Mouse (Mus musculus): ENCODE data around the gene Cdh4. TPM values are rescaled to one million over a fixed set of nuclear protein-coding genes. Genes with fewer than 3 reads are reported as not detected.

Cdh4 gene
- polyA plus RNA-seq, 1 experiment from 2014 or later: 2.5 TPM

DNA sequence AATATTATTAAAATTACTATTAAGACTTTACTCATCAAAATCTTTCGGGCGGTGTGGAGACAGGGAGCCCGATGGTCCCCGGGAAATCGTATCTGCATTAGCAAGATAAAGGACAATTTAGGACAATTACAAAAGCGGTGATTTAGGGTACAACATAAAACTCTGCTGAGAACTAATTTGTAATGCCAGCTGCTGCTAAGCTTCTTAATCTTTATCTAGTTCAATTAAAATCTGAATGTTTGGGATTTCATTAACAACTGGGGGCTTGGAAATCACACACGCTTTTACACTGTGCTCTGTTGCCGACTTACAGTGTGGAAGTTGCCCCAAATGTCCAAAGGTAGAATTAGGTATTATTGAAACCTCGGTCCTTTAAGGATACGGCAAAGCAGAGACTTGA lies 39.1 kb downstream of the Cdh4 start:
- Histone ChIP-seq H3K4me2 (replicated peaks; ENCODE audit: low read depth, low read length) (no peak overlapping the region), H3K36me3 (ENCODE audit: control insufficient read depth, insufficient read depth, low read length) (no peaks in the 10 kb centered on the region), H3K4me3 (ENCODE audit: low read depth, low read length) (no peak overlapping the region), H3K27me3 (ENCODE audit: control insufficient read depth, insufficient read depth, low read length) (no peaks in the 10 kb centered on the region), H3K9ac (replicated peaks; ENCODE audit: low read depth, low read length) (no peak overlapping the region), H3K9me3 (ENCODE audit: control insufficient read depth, low read depth, low read length) (no peaks in the 10 kb centered on the region), H3K27ac (ENCODE audit: low read length) (no peak overlapping the region), H3K4me1 (ENCODE audit: control insufficient read depth, insufficient read depth, low read length) (no peaks in the 10 kb centered on the region)
- 88% methylated on average over 10 of the region's 10 CpGs for WGBS
- no peak for ATAC-seq (ENCODE audit: insufficient number of reproducible peaks, insufficient read depth, low FRiP score, low read depth)

DNA sequence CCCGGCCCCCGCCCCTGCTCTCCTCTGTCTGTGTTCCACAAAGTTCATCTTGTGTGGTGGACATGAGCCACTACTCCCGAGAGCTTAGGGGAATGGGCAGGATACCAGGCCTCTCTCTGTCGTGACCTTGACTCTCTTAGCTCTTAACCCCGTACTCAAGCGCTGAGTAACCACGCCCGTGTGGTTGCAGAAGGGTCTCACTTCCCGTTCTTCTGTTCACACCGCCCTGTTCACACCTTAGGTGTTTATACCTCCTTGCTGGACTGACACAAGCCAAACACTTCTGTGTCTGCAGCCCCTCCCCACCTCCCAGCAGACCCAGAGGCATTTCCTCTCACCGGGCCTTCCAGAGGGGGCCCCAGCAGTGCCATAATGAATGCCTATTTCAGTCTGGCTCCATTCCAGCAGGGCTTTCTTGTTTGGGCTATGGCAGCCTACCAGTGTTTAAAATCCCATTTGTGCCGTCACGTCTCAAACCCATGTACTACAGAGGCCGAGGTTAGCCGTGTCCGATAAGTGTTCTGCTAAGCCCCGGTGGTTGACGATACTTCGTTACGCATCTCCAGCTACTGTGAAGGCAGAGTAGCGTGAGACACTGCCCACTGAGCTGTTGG lies 46.4 kb downstream of the Cdh4 start:
- no peak for ATAC-seq (ENCODE audit: insufficient number of reproducible peaks, insufficient read depth, low FRiP score, low read depth)
- no peak overlapping the region for H3K9ac ChIP-seq (replicated peaks; ENCODE audit: low read depth, low read length)
- no peaks in the 10 kb centered on the region for H3K27me3 ChIP-seq (ENCODE audit: control insufficient read depth, insufficient read depth, low read length)
- H3K27ac ChIP-seq (ENCODE audit: low read length): no peak overlapping the region
- H3K4me3 ChIP-seq (ENCODE audit: low read depth, low read length): no peak overlapping the region
- WGBS: 64% methylated on average over 21 of the region's 21 CpGs
- no peaks in the 10 kb centered on the region for H3K9me3 ChIP-seq (ENCODE audit: control insufficient read depth, low read depth, low read length)
- no peaks in the 10 kb centered on the region for H3K36me3 ChIP-seq (ENCODE audit: control insufficient read depth, insufficient read depth, low read length)
- H3K4me1 ChIP-seq (ENCODE audit: control insufficient read depth, insufficient read depth, low read length): no peaks in the 10 kb centered on the region
- no peak overlapping the region for H3K4me2 ChIP-seq (replicated peaks; ENCODE audit: low read depth, low read length)

DNA sequence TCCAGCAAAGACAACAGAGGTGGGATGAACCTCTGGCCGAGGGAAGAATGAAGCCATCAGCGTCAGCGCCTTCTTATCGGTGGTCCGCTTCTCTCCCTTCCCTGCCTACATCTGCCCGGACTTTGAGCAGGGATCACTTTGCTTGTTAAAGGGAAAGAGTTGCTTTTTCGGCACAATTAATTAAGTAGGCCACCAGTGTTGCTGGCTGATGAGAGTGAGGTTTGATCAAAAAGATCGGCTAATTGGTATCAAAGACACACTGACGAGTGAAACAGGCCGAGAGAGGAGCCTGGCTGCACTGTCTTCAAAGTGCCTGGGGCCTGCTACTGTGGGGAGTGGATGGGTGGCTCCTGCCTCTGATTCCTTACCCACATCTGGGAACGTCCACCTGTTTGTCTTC lies 49.7 kb downstream of the Cdh4 start:
- no peaks in the 10 kb centered on the region for H3K4me1 ChIP-seq (ENCODE audit: control insufficient read depth, insufficient read depth, low read length)
- no peak for ATAC-seq (ENCODE audit: insufficient number of reproducible peaks, insufficient read depth, low FRiP score, low read depth)

DNA sequence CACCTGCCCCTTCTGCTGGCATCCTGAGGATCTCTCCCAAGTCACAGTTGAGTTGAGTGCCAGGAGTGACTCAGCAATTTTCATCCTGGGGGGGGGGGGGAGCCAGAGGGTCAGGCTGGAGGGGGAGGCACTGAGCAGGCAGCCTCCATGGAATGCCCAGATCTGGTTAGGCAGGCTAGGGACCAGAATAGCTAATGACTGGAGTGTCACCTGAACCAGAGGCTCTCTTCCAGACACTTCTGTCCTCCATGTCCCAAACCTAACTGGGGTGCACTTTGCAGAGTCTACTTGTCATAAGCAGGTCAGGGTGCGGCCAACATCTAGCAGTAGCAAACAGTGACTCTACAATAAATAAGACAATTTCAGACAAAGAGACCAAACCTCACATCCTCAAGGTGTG lies 52.0 kb downstream of the Cdh4 start:
- Histone ChIP-seq H3K4me2 (replicated peaks; ENCODE audit: low read depth, low read length) (no peak overlapping the region), H3K4me1 (ENCODE audit: control insufficient read depth, insufficient read depth, low read length) (no peaks in the 10 kb centered on the region), H3K9me3 (ENCODE audit: control insufficient read depth, low read depth, low read length) (no peaks in the 10 kb centered on the region), H3K27ac (ENCODE audit: low read length) (no peak overlapping the region), H3K9ac (replicated peaks; ENCODE audit: low read depth, low read length) (no peak overlapping the region), H3K27me3 (ENCODE audit: control insufficient read depth, insufficient read depth, low read length) (no peaks in the 10 kb centered on the region), H3K36me3 (ENCODE audit: control insufficient read depth, insufficient read depth, low read length) (no peaks in the 10 kb centered on the region), H3K4me3 (ENCODE audit: low read depth, low read length) (no peak overlapping the region)
- WGBS: 92% methylated on average over 1 of the region's 1 CpGs
- ATAC-seq (ENCODE audit: insufficient number of reproducible peaks, insufficient read depth, low FRiP score, low read depth): no peak

More for the DNA sequence above, 49.7 kb downstream of the Cdh4 start:
- WGBS: 76% methylated on average over 11 of the region's 11 CpGs
- Histone ChIP-seq H3K27me3 (ENCODE audit: control insufficient read depth, insufficient read depth, low read length) (no peaks in the 10 kb centered on the region), H3K9ac (replicated peaks; ENCODE audit: low read depth, low read length) (no peak overlapping the region), H3K9me3 (ENCODE audit: control insufficient read depth, low read depth, low read length) (no peaks in the 10 kb centered on the region), H3K27ac (ENCODE audit: low read length) (no peak overlapping the region), H3K4me3 (ENCODE audit: low read depth, low read length) (no peak overlapping the region), H3K4me2 (replicated peaks; ENCODE audit: low read depth, low read length) (no peak overlapping the region), H3K36me3 (ENCODE audit: control insufficient read depth, insufficient read depth, low read length) (no peaks in the 10 kb centered on the region)

DNA sequence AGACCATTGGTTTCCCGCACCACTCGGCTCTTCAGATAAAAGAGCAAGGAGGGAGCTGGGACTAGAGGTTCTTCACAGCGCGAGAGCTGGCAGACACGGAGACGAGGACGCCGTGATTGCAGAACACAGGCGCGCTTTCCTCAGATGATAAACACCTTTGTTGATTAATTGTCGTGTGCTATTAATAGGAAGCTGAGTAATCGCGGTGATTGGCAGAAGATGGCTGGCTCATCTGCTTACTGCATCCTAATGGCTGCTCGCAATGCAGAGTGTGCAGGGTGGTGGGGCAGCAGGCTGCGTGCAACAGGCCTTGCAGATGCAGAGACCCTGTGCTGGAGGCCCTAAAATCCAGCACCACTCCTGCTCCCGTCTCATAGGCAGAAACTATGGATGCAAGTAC lies 68.2 kb downstream of the Cdh4 start:
- Histone ChIP-seq H3K9me3 (ENCODE audit: control insufficient read depth, low read depth, low read length) (no peaks in the 10 kb centered on the region), H3K36me3 (ENCODE audit: control insufficient read depth, insufficient read depth, low read length) (no peaks in the 10 kb centered on the region), H3K4me3 (ENCODE audit: low read depth, low read length) (no peak overlapping the region), H3K4me2 (replicated peaks; ENCODE audit: low read depth, low read length) (no peak overlapping the region), H3K4me1 (ENCODE audit: control insufficient read depth, insufficient read depth, low read length) (no peaks in the 10 kb centered on the region), H3K27me3 (ENCODE audit: control insufficient read depth, insufficient read depth, low read length) (no peaks in the 10 kb centered on the region), H3K27ac (ENCODE audit: low read length) (no peak overlapping the region), H3K9ac (replicated peaks; ENCODE audit: low read depth, low read length) (no peak overlapping the region)
- ATAC-seq (ENCODE audit: insufficient number of reproducible peaks, insufficient read depth, low FRiP score, low read depth): no peak
- WGBS: 82% methylated on average over 16 of the region's 16 CpGs

DNA sequence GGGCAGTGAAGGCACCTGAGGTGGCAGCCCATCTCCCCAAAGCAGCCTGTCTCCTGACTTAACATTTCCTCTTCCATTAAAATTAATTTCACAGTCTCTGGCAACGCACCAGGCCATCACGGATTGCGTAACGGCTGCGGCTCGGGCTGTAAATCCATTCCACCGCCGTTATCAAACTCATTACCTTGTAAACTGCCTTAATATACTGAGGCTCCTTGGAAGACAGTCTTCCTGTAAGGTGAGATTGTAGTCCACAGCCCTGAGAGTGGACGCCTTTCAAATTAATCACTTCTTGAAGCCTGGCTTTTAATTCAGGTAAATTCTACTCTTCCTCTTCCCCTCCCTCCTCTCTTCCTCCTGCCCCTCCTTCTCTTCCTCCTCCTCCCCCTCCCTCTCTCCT lies 74.3 kb downstream of the Cdh4 start:
- WGBS: 73% methylated on average over 9 of the region's 9 CpGs
- Histone ChIP-seq H3K4me3 (ENCODE audit: low read depth, low read length) (no peak overlapping the region), H3K4me2 (replicated peaks; ENCODE audit: low read depth, low read length) (no peak overlapping the region), H3K4me1 (ENCODE audit: control insufficient read depth, insufficient read depth, low read length) (no peaks in the 10 kb centered on the region), H3K36me3 (ENCODE audit: control insufficient read depth, insufficient read depth, low read length) (no peaks in the 10 kb centered on the region), H3K9me3 (ENCODE audit: control insufficient read depth, low read depth, low read length) (no peaks in the 10 kb centered on the region), H3K27ac (ENCODE audit: low read length) (no peak overlapping the region), H3K9ac (replicated peaks; ENCODE audit: low read depth, low read length) (no peak overlapping the region), H3K27me3 (ENCODE audit: control insufficient read depth, insufficient read depth, low read length) (no peaks in the 10 kb centered on the region)
- no peak for ATAC-seq (ENCODE audit: insufficient number of reproducible peaks, insufficient read depth, low FRiP score, low read depth)

DNA sequence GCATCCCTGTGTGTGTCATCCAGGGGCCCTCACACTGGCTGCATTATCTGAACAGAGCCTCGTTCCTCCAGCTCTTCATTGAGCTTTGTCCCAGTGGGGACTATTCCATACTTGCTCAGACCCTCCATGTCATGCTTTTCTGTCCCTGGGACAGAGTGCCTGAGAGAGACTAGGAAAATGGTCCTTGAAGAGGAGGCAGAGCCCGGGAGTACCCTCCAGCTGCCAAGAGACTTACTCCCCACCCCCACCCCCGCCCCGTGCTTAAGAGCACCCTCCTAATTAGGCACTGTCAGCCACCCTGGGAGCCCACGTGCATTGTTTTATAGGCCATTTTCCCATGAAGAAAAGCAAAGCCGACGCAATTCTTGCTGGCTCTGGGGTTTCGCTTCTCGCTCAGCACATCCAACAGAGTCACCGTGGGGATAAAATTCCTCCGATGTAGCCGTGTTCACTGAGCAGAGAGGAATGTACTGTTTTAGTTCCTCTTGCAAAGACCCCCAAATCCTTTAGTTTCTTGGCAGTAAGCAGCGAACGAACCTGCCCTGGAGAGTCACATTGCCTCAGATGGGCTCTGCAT lies 76.3 kb downstream of the Cdh4 start:
- Histone ChIP-seq H3K9me3 (ENCODE audit: control insufficient read depth, low read depth, low read length) (no peaks in the 10 kb centered on the region), H3K27me3 (ENCODE audit: control insufficient read depth, insufficient read depth, low read length) (no peaks in the 10 kb centered on the region), H3K9ac (replicated peaks; ENCODE audit: low read depth, low read length) (no peak overlapping the region), H3K4me2 (replicated peaks; ENCODE audit: low read depth, low read length) (no peak overlapping the region), H3K36me3 (ENCODE audit: control insufficient read depth, insufficient read depth, low read length) (no peaks in the 10 kb centered on the region), H3K27ac (ENCODE audit: low read length) (no peak overlapping the region), H3K4me1 (ENCODE audit: control insufficient read depth, insufficient read depth, low read length) (no peaks in the 10 kb centered on the region), H3K4me3 (ENCODE audit: low read depth, low read length) (no peak overlapping the region)
- no peak for ATAC-seq (ENCODE audit: insufficient number of reproducible peaks, insufficient read depth, low FRiP score, low read depth)
- WGBS: 61% methylated on average over 14 of the region's 14 CpGs

DNA sequence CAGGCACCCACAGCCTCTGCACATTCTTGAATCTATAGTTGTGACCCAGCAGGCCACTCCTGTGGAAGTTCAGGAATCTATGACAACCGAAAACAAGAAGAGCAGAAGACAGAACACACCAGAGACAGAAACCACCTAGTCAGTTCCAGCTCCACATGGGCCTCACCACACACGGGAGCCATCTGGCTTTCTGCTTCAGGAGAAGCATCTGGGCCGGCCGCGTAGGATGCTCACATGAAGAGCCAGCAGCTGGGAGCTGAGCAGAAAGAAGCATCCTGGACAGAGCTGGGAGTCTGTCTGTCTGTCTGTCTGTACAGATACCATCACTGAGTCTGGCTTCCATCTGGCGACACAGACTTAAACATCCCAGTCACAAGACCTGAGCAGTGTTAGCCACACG lies 76.9 kb downstream of the Cdh4 start:
- H3K4me3 ChIP-seq (ENCODE audit: low read depth, low read length): no peak overlapping the region
- no peaks in the 10 kb centered on the region for H3K9me3 ChIP-seq (ENCODE audit: control insufficient read depth, low read depth, low read length)
- no peak overlapping the region for H3K4me2 ChIP-seq (replicated peaks; ENCODE audit: low read depth, low read length)
- no peak overlapping the region for H3K27ac ChIP-seq (ENCODE audit: low read length)
- H3K4me1 ChIP-seq (ENCODE audit: control insufficient read depth, insufficient read depth, low read length): no peaks in the 10 kb centered on the region
- H3K27me3 ChIP-seq (ENCODE audit: control insufficient read depth, insufficient read depth, low read length): no peaks in the 10 kb centered on the region
- no peak for ATAC-seq (ENCODE audit: insufficient number of reproducible peaks, insufficient read depth, low FRiP score, low read depth)
- no peak overlapping the region for H3K9ac ChIP-seq (replicated peaks; ENCODE audit: low read depth, low read length)
- 83% methylated on average over 7 of the region's 7 CpGs for WGBS
- no peaks in the 10 kb centered on the region for H3K36me3 ChIP-seq (ENCODE audit: control insufficient read depth, insufficient read depth, low read length)

DNA sequence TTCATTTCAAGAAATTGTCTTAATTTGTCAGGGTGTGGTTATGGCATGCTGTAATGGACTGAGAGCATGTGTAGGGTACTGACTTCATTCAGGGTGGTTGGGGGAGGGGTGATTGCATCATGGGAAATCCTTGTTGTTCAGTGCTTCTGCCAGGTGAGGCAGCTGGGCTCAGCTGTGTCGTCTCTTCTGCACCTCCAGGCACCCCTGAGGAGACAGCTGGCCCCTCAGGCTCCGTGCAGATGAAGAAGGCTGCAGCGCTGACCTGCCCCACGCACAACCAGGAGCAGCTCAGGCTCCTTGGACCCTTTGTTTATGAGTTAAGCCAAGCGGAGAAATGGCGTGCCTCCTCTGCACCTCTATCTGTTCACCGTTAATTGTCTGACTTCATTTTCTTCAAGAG lies 77.7 kb downstream of the Cdh4 start:
- no peak overlapping the region for H3K27ac ChIP-seq (ENCODE audit: low read length)
- H3K9ac ChIP-seq (replicated peaks; ENCODE audit: low read depth, low read length): no peak overlapping the region
- no peak overlapping the region for H3K4me3 ChIP-seq (ENCODE audit: low read depth, low read length)
- no peak overlapping the region for H3K4me2 ChIP-seq (replicated peaks; ENCODE audit: low read depth, low read length)
- no peaks in the 10 kb centered on the region for H3K36me3 ChIP-seq (ENCODE audit: control insufficient read depth, insufficient read depth, low read length)
- H3K4me1 ChIP-seq (ENCODE audit: control insufficient read depth, insufficient read depth, low read length): no peaks in the 10 kb centered on the region
- no peaks in the 10 kb centered on the region for H3K27me3 ChIP-seq (ENCODE audit: control insufficient read depth, insufficient read depth, low read length)
- 47% methylated on average over 7 of the region's 7 CpGs for WGBS
- H3K9me3 ChIP-seq (ENCODE audit: control insufficient read depth, low read depth, low read length): no peaks in the 10 kb centered on the region
- no peak for ATAC-seq (ENCODE audit: insufficient number of reproducible peaks, insufficient read depth, low FRiP score, low read depth)

Data from stomach, embryonic 14.5 days (tissue).